Mouse (Mus musculus) cerebellum, adult 2 months (tissue): ENCODE measurements around the gene Btbd10. TPM values are rescaled to one million over a fixed set of nuclear protein-coding genes. Genes with fewer than 3 reads are reported as not detected.

ENCODE experiments used
- DNase-seq, 2 experiments: peaks; one replicate each; pipeline ENCODE4 v3.0.0; 2021
- H3K27ac ChIP-seq: fragments of 200-500 bp; 2 replicates; pipeline ENCODE4 v1.5.1; 2012; ENCODE audit warnings: low read length, control low read depth, inconsistent platforms; ENCODE audit not compliant: insufficient read depth
- H3K27me3 ChIP-seq: fragments of 200-500 bp; 2 replicates; pipeline ENCODE4 v1.6.1; 2012; ENCODE audit warnings: inconsistent platforms, mild to moderate bottlenecking, low read length, moderate library complexity; ENCODE audit not compliant: control insufficient read depth, insufficient read depth
- H3K4me1 ChIP-seq: fragments of 200-500 bp; 2 replicates; pipeline ENCODE4 v1.6.1; 2011; ENCODE audit warnings: low read length; ENCODE audit not compliant: control insufficient read depth, insufficient read depth
- H3K4me3 ChIP-seq: fragments of 200-500 bp; replicated peaks from 2 replicates; pipeline ENCODE3; 2011; ENCODE audit warnings: mild to moderate bottlenecking, low read depth, low read length, control low read depth; ENCODE audit not compliant: insufficient read depth
- CTCF ChIP-seq: fragments of 200-500 bp; IDR thresholded peaks from 2 replicates; pipeline ENCODE4 v1.5.1; 2011; ENCODE audit warnings: low read depth, mild to moderate bottlenecking, control low read depth, low read length, moderate library complexity, borderline replicate concordance; ENCODE audit not compliant: insufficient read depth
- POLR2A ChIP-seq: fragments of 200-500 bp; IDR thresholded peaks from 2 replicates; pipeline ENCODE4 v1.6.1; 2011; ENCODE audit warnings: low read length, control low read depth, borderline replicate concordance; ENCODE audit not compliant: insufficient read depth
- WGBS: fragments of 180-500 bp; shearing (Covaris S2); methylation state at CpG from one replicate; pipeline ENCODE4 v1.1.7; 2018; 5-methylcytosine and 5-hydroxymethylcytosine counted together
- polyA plus RNA-seq: library from polyadenylated mRNA; depleted of rRNA; stranded (reverse); fragments of >200 nt; gene quantifications from 2 replicates; pipeline ENCODE4 v1.2.3, GENCODE M21; 2012

Btbd10 gene
- polyA plus RNA-seq, 1 experiment, result 52.9 TPM

GRCm38 (mm10) chr7:113291741-113292140, 77.5 kb downstream of the Btbd10 start:
- Histone ChIP-seq H3K27ac (no peak overlapping the region), H3K4me1 (peaks cover 5% of the 10 kb centered on the region), H3K27me3 (no peaks in the 10 kb centered on the region), H3K4me3 (no peak overlapping the region)
- 76% methylated on average over 5 of the region's 5 CpGs for WGBS
- DNase-seq, result no peak
- no peak for TF ChIP-seq CTCF
- TF ChIP-seq POLR2A, result no peak

GRCm38 (mm10) chr7:113289211-113289610, 80.0 kb downstream of the Btbd10 start:
- no peak for TF ChIP-seq CTCF
- no peak for TF ChIP-seq POLR2A
- peak in 1 of 2 experiments; percentile 22 for DNase-seq
- no peak overlapping the region for H3K27ac ChIP-seq
- no peak overlapping the region for H3K4me3 ChIP-seq
- H3K4me1 ChIP-seq, result peaks cover 5% of the 10 kb centered on the region
- 80% methylated on average over 1 of the region's 1 CpGs for WGBS
- H3K27me3 ChIP-seq, result no peaks in the 10 kb centered on the region

GRCm38 (mm10) chr7:113285405-113285804, 83.8 kb downstream of the Btbd10 start:
- peaks cover 5% of the 10 kb centered on the region for H3K4me1 ChIP-seq
- no peak overlapping the region for H3K27ac ChIP-seq
- H3K4me3 ChIP-seq, result no peak overlapping the region
- no peak for DNase-seq
- TF ChIP-seq CTCF (no peak), POLR2A (no peak)
- H3K27me3 ChIP-seq, result no peaks in the 10 kb centered on the region
- 98% methylated on average over 2 of the region's 2 CpGs for WGBS

- TF ChIP-seq CTCF (no peak), POLR2A (no peak)
- DNase-seq, result no peak
- Histone ChIP-seq H3K4me1 (peaks cover 7% of the 10 kb centered on the region), H3K27ac (no peak overlapping the region), H3K27me3 (no peaks in the 10 kb centered on the region), H3K4me3 (no peak overlapping the region)
- 92% methylated on average over 2 of the region's 2 CpGs for WGBS
These were observed 89.9 kb downstream of the Btbd10 start for GRCm38 (mm10) chr7:113279246-113279645.

GRCm38 (mm10) chr7:113278493-113278892, 90.7 kb downstream of the Btbd10 start:
- H3K27ac ChIP-seq, result no peak overlapping the region
- 76% methylated on average over 4 of the region's 4 CpGs for WGBS
- no peak for DNase-seq

GRCm38 (mm10) chr7:113277245-113277644, 91.9 kb downstream of the Btbd10 start:
- no peak overlapping the region for H3K4me3 ChIP-seq
- H3K27ac ChIP-seq, result no peak overlapping the region
- TF ChIP-seq CTCF (no peak), POLR2A (no peak)
- H3K4me1 ChIP-seq, result peaks cover 23% of the 10 kb centered on the region
- no peaks in the 10 kb centered on the region for H3K27me3 ChIP-seq
- WGBS, result 28% methylated on average over 2 of the region's 2 CpGs
- DNase-seq, result peak in 1 of 2 experiments; percentile 35

More at GRCm38 (mm10) chr7:113278493-113278892, 90.7 kb downstream of the Btbd10 start:
- no peak for TF ChIP-seq CTCF
- no peak for TF ChIP-seq POLR2A
- Histone ChIP-seq H3K4me3 (no peak overlapping the region), H3K27me3 (no peaks in the 10 kb centered on the region), H3K4me1 (peaks cover 10% of the 10 kb centered on the region)

- peak in 1 of 2 experiments; percentile 15 for DNase-seq
- WGBS, result 45% methylated on average over 5 of the region's 6 CpGs
These were observed 96.7 kb downstream of the Btbd10 start for GRCm38 (mm10) chr7:113272338-113272997.

GRCm38 (mm10) chr7:113270991-113271390, 98.2 kb downstream of the Btbd10 start:
- 30% methylated on average over 2 of the region's 2 CpGs for WGBS
- peak overlapping the region; percentile 51 for H3K27ac ChIP-seq

More at GRCm38 (mm10) chr7:113272338-113272997, 96.7 kb downstream of the Btbd10 start:
- Histone ChIP-seq H3K27me3 (no peaks in the 10 kb centered on the region), H3K4me3 (no peak overlapping the region), H3K27ac (no peak overlapping the region), H3K4me1 (peaks cover 51% of the 10 kb centered on the region)
- TF ChIP-seq CTCF, result no peak
- no peak for TF ChIP-seq POLR2A

More at GRCm38 (mm10) chr7:113270991-113271390, 98.2 kb downstream of the Btbd10 start:
- DNase-seq, result peak; percentile 53 to 62
- no peak for TF ChIP-seq POLR2A
- TF ChIP-seq CTCF, result no peak
- Histone ChIP-seq H3K4me1 (peaks cover 47% of the 10 kb centered on the region), H3K27me3 (no peaks in the 10 kb centered on the region), H3K4me3 (peak overlapping the region; percentile 3)
